Mouse (Mus musculus) heart, adult 2 months (tissue): ENCODE data around the gene Slc4a5. TPM values are rescaled to one million over a fixed set of nuclear protein-coding genes. Genes with fewer than 3 reads are reported as not detected.

ENCODE experiments used
- DNase-seq, 2 experiments: peaks; one replicate each; pipeline ENCODE4 v3.0.0; 2021
- H3K27ac ChIP-seq: fragments of 200-600 bp; 2 replicates; pipeline ENCODE4 v1.8.1; 2022
- H3K27me3 ChIP-seq: fragments of 200-500 bp; 2 replicates; pipeline ENCODE4 v1.6.1; 2012; ENCODE audit warnings: mild to moderate bottlenecking, low read length, inconsistent platforms, mixed read lengths; ENCODE audit not compliant: control insufficient read depth, insufficient read depth
- H3K36me3 ChIP-seq: fragments of 200-500 bp; 2 replicates; pipeline ENCODE4 v1.6.1; 2012; ENCODE audit warnings: low read length, inconsistent platforms; ENCODE audit not compliant: control insufficient read depth, insufficient read depth
- H3K4me1 ChIP-seq: fragments of 200-500 bp; 2 replicates; pipeline ENCODE4 v1.6.1; 2011; ENCODE audit warnings: low read length; ENCODE audit not compliant: control insufficient read depth, insufficient read depth
- H3K4me3 ChIP-seq: fragments of 200-600 bp; 2 replicates; pipeline ENCODE4 v1.8.1; 2022
- H3K79me2 ChIP-seq: fragments of 200-500 bp; replicated peaks from 2 replicates; pipeline ENCODE4 v1.6.1; 2012; ENCODE audit warnings: mild to moderate bottlenecking, inconsistent platforms, low read length, moderate library complexity, mixed read lengths; ENCODE audit not compliant: control insufficient read depth, insufficient read depth
- H3K9ac ChIP-seq: fragments of 200-500 bp; 2 replicates; pipeline ENCODE4 v1.6.1; 2012; ENCODE audit warnings: low read depth, mild to moderate bottlenecking, control low read depth, inconsistent platforms, low read length, mixed read lengths
- CTCF ChIP-seq: fragments of 200-600 bp; IDR thresholded peaks from 2 replicates; pipeline ENCODE4 v1.8.1; 2022; ENCODE audit warnings: antibody characterized with exemption, mild to moderate bottlenecking, moderate library complexity
- EP300 ChIP-seq: fragments of 200-500 bp; IDR thresholded peaks from 2 replicates; pipeline ENCODE4 v1.6.1; 2011; ENCODE audit warnings: low read depth, low read length, control low read depth; ENCODE audit not compliant: insufficient read depth
- POLR2A ChIP-seq: fragments of 200-500 bp; IDR thresholded peaks from 2 replicates; pipeline ENCODE4 v1.6.1; 2011; ENCODE audit warnings: mild to moderate bottlenecking, low read depth, low read length, control low read depth; ENCODE audit not compliant: insufficient read depth
- WGBS: fragments of 180-500 bp; shearing (Covaris S2); methylation state at CpG from one replicate; pipeline ENCODE4 v1.1.7; 2018; 5-methylcytosine and 5-hydroxymethylcytosine counted together
- intact Hi-C: fragments of 180-260 bp; cut with DNase I; formaldehyde crosslinking; loops from one replicate; pipeline ENCODE4 v1.15.1; 2025
- polyA plus RNA-seq: library from polyadenylated mRNA; depleted of rRNA; stranded (reverse); fragments of >200 nt; gene quantifications from 2 replicates; pipeline ENCODE4 v1.2.3, GENCODE M21; 2012
- total RNA-seq, 2 experiments: library from RNA; stranded (reverse); gene quantifications; 2 replicates each; pipeline ENCODE4 v1.2.3; 2021

Gene Slc4a5
- total and polyA plus RNA-seq, 3 experiments, result 0.61 TPM; not detected in 2

- no peaks in the 10 kb centered on the region for H3K27me3 ChIP-seq
- H3K36me3 ChIP-seq, result no peaks in the 10 kb centered on the region
- intact Hi-C loops, result no loop called here
- peak overlapping the region; percentile 56 for H3K9ac ChIP-seq
- H3K4me1 ChIP-seq, result peaks cover 6% of the 10 kb centered on the region
- no peak for TF ChIP-seq EP300
- TF ChIP-seq POLR2A, result no peak
- TF ChIP-seq CTCF, result no peak
- H3K79me2 ChIP-seq, result peaks cover 7% of the 10 kb centered on the region
- 42% methylated on average over 12 of the region's 12 CpGs for WGBS
- H3K27ac ChIP-seq, result no peak overlapping the region
- DNase-seq, result peak in 1 of 2 experiments; percentile 41
- no peak overlapping the region for H3K4me3 ChIP-seq
These were observed 40.1 kb upstream of the Slc4a5 start for GRCm38 (mm10) chr6:83179390-83180117.

GRCm38 (mm10) chr6:83180605-83181004, 39.0 kb upstream of the Slc4a5 start:
- Histone ChIP-seq H3K79me2 (peaks cover 6% of the 10 kb centered on the region), H3K36me3 (no peaks in the 10 kb centered on the region), H3K4me1 (peaks cover 6% of the 10 kb centered on the region), H3K27ac (no peak overlapping the region), H3K4me3 (no peak overlapping the region), H3K9ac (no peak overlapping the region), H3K27me3 (no peaks in the 10 kb centered on the region)
- intact Hi-C loops, result no loop called here
- WGBS, result 62% methylated on average over 6 of the region's 6 CpGs
- TF ChIP-seq POLR2A (no peak), CTCF (no peak), EP300 (no peak)
- no peak for DNase-seq

GRCm38 (mm10) chr6:83184858-83185435, 34.7 kb upstream of the Slc4a5 start:
- H3K27me3 ChIP-seq, result no peaks in the 10 kb centered on the region
- no peak for DNase-seq
- 0 out of 2 replicates have a peak, but pooled peaks cover 2% of the 10 kb centered on the region for H3K79me2 ChIP-seq
- peak; percentile 46 for TF ChIP-seq CTCF
- no peak for TF ChIP-seq EP300
- 90% methylated on average over 3 of the region's 3 CpGs for WGBS
- H3K4me3 ChIP-seq, result no peak overlapping the region
- no peak overlapping the region for H3K9ac ChIP-seq
- no peaks in the 10 kb centered on the region for H3K36me3 ChIP-seq
- intact Hi-C loops, result no loop called here
- H3K27ac ChIP-seq, result no peak overlapping the region
- H3K4me1 ChIP-seq, result no peaks in the 10 kb centered on the region

- Histone ChIP-seq H3K4me1 (no peaks in the 10 kb centered on the region), H3K27me3 (no peaks in the 10 kb centered on the region), H3K36me3 (no peaks in the 10 kb centered on the region), H3K79me2 (no peaks in the 10 kb centered on the region), H3K27ac (no peak overlapping the region), H3K4me3 (no peak overlapping the region), H3K9ac (no peak overlapping the region)
- no peak for TF ChIP-seq CTCF
- no peak for TF ChIP-seq EP300
- no peak for TF ChIP-seq POLR2A
- 44% methylated on average over 25 of the region's 25 CpGs for WGBS
- DNase-seq, result peak; percentile 53 to 70
- intact Hi-C loops, result no loop called here
These were observed 33.5 kb upstream of the Slc4a5 start for GRCm38 (mm10) chr6:83185895-83186861.

GRCm38 (mm10) chr6:83186946-83187345, 32.7 kb upstream of the Slc4a5 start:
- Histone ChIP-seq H3K27ac (no peak overlapping the region), H3K36me3 (no peaks in the 10 kb centered on the region), H3K27me3 (no peaks in the 10 kb centered on the region), H3K4me1 (no peaks in the 10 kb centered on the region), H3K79me2 (no peaks in the 10 kb centered on the region), H3K4me3 (no peak overlapping the region), H3K9ac (no peak overlapping the region)
- intact Hi-C loops, result no loop called here
- no peak for DNase-seq
- no peak for TF ChIP-seq EP300
- no peak for TF ChIP-seq POLR2A
- TF ChIP-seq CTCF, result no peak
- 89% methylated on average over 2 of the region's 2 CpGs for WGBS
